Comparison of ENCODE assay signal across 11 mouse cellular contexts in genomic region chr19:15791264-15791913, GRCm38 (mm10).
DNase-seq lines count a peak whose midpoint lies in the region; ATAC-seq and TF ChIP-seq lines count a peak whose summit lies in the region.
"Had no signal": no experiment of that assay in that cellular context is flagged by ENCODE, and none has a peak within 500 bp of the region (broad histone marks: within the 10 kb centered on the region; RNA-seq: fewer than 3 reads in every experiment).

No protein-coding gene starts in this region.

- intact Hi-C loops in heart, postnatal 25 days (cut with DNase I) = no loop called here

- 53% methylated on average over 12 of the region's 12 CpGs for WGBS in heart, embryonic 10.5 days
- 41% methylated on average over 12 of the region's 12 CpGs for WGBS in lung, postnatal 0 days
- 50% methylated on average over 12 of the region's 12 CpGs for WGBS in midbrain, embryonic 10.5 days

- no peak for TF ChIP-seq CTCF in lung, postnatal 0 days (IDR thresholded peaks at IDR 0.05)

- H3K27me3 ChIP-seq in heart, embryonic 10.5 days (ENCODE audit: insufficient read depth, poor library complexity, severe bottlenecking) = no peaks in the 10 kb centered on the region
- H3K27me3 ChIP-seq in lung, postnatal 0 days (replicated peaks; ENCODE audit: insufficient read depth, low read length) = no peaks in the 10 kb centered on the region
- H3K27me3 ChIP-seq in midbrain, embryonic 10.5 days (ENCODE audit: low read depth, poor library complexity, severe bottlenecking) = peaks cover 78% of the 10 kb centered on the region
- H3K27me3 ChIP-seq: liver, embryonic 13.5 days had no signal

- ATAC-seq in lung, postnatal 0 days = no peak

- no peaks in the 10 kb centered on the region for H3K9me3 ChIP-seq in heart, embryonic 10.5 days
- no peaks in the 10 kb centered on the region for H3K9me3 ChIP-seq in lung, postnatal 0 days (ENCODE audit: low read length)
- no peaks in the 10 kb centered on the region; the same call in 1 of the 2 replicates for H3K9me3 ChIP-seq in midbrain, embryonic 10.5 days (replicated peaks)
- H3K9me3 ChIP-seq: liver, embryonic 13.5 days had no signal

- H3K4me1 ChIP-seq in heart, embryonic 10.5 days = no peaks in the 10 kb centered on the region
- no peaks in the 10 kb centered on the region for H3K4me1 ChIP-seq in lung, postnatal 0 days (ENCODE audit: insufficient read depth, low read depth, low read length)
- peaks cover 20% of the 10 kb centered on the region for H3K4me1 ChIP-seq in midbrain, embryonic 10.5 days
- H3K4me1 ChIP-seq: liver, embryonic 13.5 days had no signal

- H3K4me2 ChIP-seq in lung, postnatal 0 days (replicated peaks; ENCODE audit: low read depth, low read length) = peak overlapping the region; percentile 33; the same call in 1 of the 2 replicates
- H3K4me2 ChIP-seq: liver, embryonic 13.5 days had no signal

- no peak overlapping the region for H3K27ac ChIP-seq in heart, embryonic 10.5 days
- no peak overlapping the region for H3K27ac ChIP-seq in lung, postnatal 0 days (ENCODE audit: low read length)
- no peak overlapping the region for H3K27ac ChIP-seq in midbrain, embryonic 10.5 days (replicated peaks)
- H3K27ac ChIP-seq: liver, embryonic 13.5 days had no signal

- peak overlapping the region; percentile 1; the same call in 1 of the 2 replicates for H3K4me3 ChIP-seq in heart, embryonic 10.5 days
- no peak overlapping the region for H3K4me3 ChIP-seq in lung, postnatal 0 days (ENCODE audit: low read depth, low read length)
- peak overlapping the region; percentile 29; the same call in 1 of the 2 replicates for H3K4me3 ChIP-seq in midbrain, embryonic 10.5 days
- H3K4me3 ChIP-seq: liver, embryonic 13.5 days had no signal

- H3K9ac ChIP-seq in lung, postnatal 0 days (replicated peaks; ENCODE audit: low read depth) = no peak overlapping the region
- H3K9ac ChIP-seq: liver, embryonic 13.5 days had no signal

- TF ChIP-seq EP300 in lung, postnatal 0 days (IDR thresholded peaks at IDR 0.05) = no peak

- DNase-seq in heart, embryonic 10.5 days (ENCODE audit: low spot score) = no peak
- DNase-seq in heart, postnatal 25 days (ENCODE audit: low spot score) = no peak
- no peak for DNase-seq in lung, postnatal 0 days (ENCODE audit: low spot score)
- DNase-seq in lung, postnatal 14 days = no peak
- DNase-seq in midbrain, embryonic 10.5 days (ENCODE audit: low spot score) = no peak
- DNase-seq in thymus, postnatal 25 days = no peak
- no peak for DNase-seq in ovary, postnatal 10 days (ENCODE audit: low spot score)
- no peak for DNase-seq in lung, postnatal 10 days
- DNase-seq: cerebellum, postnatal 36 days; kidney, adult 9 months; liver, embryonic 13.5 days had no signal

- H3K36me3 ChIP-seq in heart, embryonic 10.5 days = no peaks in the 10 kb centered on the region
- H3K36me3 ChIP-seq in lung, postnatal 0 days (ENCODE audit: insufficient read depth, low read length) = no peaks in the 10 kb centered on the region
- no peaks in the 10 kb centered on the region for H3K36me3 ChIP-seq in midbrain, embryonic 10.5 days
- H3K36me3 ChIP-seq: liver, embryonic 13.5 days had no signal
